Mouse (Mus musculus): ENCODE data around the gene Ddx60.
A peak's percentile ranks its signal among the peaks of the same experiment; 100 is the strongest.

DNA sequence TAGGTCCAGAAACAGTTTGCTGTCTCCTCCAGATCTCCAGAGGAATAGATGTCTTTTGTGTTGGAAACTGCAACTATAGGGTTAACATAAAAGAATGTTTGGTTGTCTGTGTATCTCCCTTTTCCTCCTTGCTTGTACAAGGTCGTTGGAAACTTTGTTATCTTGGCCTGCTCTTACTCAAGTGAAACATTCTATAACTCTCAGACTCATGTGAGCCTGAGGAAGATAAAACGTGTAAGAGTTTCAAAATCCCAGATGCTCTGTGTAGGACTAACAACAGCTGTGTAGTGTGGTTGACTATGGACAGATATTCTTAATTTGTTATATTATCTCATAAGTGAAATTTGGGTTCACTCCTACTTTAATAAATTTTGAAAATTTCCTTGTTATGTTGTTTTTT, 5.4 kb downstream of the Ddx60 start:
- TF ChIP-seq CTCF (IDR thresholded peaks at IDR 0.05; ENCODE audit: low read depth) = no peak
- TF ChIP-seq EP300 (IDR thresholded peaks at IDR 0.05; ENCODE audit: low read depth) = peak; percentile 62; the same call in 1 of the 2 replicates
